Mouse (Mus musculus): ENCODE results near the gene Slc43a3. TPM values are rescaled to one million over a fixed set of nuclear protein-coding genes. Genes with fewer than 3 reads are reported as not detected.
"Not testable (repeated sequence)": the region's sequence is repeated elsewhere in the genome, so short reads cannot be mapped to it uniquely, and the experiment has no call there.

Slc43a3 gene
- 25.5 and 26.0 TPM in 2 replicates for polyA plus RNA-seq (2011; ENCODE audit: insufficient read length, low read depth, missing spikeins)

DNA sequence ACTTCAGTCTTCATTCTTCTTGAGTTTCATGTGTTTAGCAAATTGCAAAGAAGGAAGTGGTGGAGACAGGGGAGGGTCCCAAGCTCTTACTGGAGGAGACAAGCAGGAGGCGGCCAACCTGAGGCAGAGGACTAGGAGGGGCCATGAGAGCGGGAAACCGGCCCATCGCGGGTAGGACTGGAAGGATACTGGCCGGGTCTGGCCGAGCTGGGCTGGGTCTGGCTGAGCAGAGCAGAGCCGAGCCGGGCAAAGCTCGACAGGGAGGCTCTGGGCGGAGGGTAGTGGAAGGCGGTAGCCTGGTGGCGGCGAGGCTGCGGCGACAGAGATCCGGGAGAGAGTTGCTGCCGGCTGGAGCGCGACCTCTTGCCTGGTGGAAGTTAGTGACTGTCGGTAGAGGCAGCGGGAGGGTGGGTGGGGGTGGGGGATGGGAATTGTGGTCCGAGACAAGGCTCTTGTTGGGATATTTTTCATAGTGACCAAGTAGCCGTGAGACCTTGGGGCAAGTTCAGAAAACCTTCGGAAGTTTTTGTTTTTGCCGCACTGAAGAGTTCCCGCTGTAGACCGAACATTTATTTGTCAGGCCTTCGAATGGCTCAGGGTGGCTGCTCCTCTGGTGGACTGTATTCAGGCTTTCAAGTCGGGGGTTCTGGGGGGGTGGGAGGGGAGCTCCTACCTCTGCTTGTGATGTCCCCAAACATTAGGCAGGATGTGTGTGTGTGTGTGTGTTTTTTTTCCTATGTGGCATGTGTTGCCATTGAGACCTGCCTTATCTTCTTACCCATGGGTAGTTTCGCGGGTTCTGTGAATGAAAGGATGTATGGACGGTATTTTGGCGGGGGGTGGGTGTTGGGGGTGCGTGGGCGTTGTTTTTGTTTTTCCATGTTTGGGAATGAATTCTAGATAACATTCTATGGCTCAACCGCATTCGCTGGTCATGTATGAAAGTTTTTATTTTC, at the start of gene Slc43a3:
Gene Slc43a3 (plus strand): TSS at position 106 of the 956 bp plus-strand sequence.
- H3K27ac ChIP-seq (ENCODE audit: insufficient read depth, low read length): no peak within 1 kb of the TSS
- no peaks in the 10 kb centered on the region for H3K4me1 ChIP-seq (ENCODE audit: control insufficient read depth, insufficient read depth, low read length)
- H3K4me3 ChIP-seq (ENCODE audit: insufficient read depth, low read length): peak within 1 kb of the TSS; percentile 20
- peak; percentile 77 for TF ChIP-seq POLR2A (IDR thresholded peaks at IDR 0.05; ENCODE audit: low read depth, low read length)
- TF ChIP-seq CTCF (IDR thresholded peaks at IDR 0.05; ENCODE audit: borderline replicate concordance, insufficient read depth, low read length): no peak

DNA sequence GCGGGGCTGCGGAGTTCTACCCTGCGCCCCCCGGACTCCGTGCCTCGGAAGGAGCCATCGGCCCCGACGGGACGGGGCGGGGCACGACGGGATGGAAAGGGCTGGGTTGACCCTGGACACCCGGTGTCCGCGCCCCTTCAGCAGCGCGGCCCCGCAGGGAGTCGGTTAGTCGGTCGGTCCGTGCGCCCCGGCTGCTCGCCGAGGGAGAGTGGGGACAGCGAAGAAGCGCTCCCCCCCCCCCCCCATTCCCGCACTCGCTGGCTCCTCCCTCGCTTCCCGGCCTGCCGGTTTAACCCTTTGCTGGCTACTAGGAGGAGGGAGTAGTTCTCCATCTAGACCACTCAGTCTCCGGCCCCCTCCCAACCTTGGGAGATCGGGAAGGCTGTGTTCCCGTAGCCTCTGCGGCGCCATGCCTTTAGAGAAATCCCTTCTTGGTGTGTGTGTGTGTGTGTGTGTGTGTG, 49.5 kb upstream of the Slc43a3 start:
- no peak for TF ChIP-seq CTCF (IDR thresholded peaks at IDR 0.05; ENCODE audit: borderline replicate concordance, insufficient read depth, low read length)
- no peak for TF ChIP-seq POLR2A (IDR thresholded peaks at IDR 0.05; ENCODE audit: low read depth, low read length)
- Histone ChIP-seq H3K4me1 (ENCODE audit: control insufficient read depth, insufficient read depth, low read length) (no peaks in the 10 kb centered on the region), H3K4me3 (ENCODE audit: insufficient read depth, low read length) (peak overlapping the region; percentile 31), H3K27ac (ENCODE audit: insufficient read depth, low read length) (no peak overlapping the region)

DNA sequence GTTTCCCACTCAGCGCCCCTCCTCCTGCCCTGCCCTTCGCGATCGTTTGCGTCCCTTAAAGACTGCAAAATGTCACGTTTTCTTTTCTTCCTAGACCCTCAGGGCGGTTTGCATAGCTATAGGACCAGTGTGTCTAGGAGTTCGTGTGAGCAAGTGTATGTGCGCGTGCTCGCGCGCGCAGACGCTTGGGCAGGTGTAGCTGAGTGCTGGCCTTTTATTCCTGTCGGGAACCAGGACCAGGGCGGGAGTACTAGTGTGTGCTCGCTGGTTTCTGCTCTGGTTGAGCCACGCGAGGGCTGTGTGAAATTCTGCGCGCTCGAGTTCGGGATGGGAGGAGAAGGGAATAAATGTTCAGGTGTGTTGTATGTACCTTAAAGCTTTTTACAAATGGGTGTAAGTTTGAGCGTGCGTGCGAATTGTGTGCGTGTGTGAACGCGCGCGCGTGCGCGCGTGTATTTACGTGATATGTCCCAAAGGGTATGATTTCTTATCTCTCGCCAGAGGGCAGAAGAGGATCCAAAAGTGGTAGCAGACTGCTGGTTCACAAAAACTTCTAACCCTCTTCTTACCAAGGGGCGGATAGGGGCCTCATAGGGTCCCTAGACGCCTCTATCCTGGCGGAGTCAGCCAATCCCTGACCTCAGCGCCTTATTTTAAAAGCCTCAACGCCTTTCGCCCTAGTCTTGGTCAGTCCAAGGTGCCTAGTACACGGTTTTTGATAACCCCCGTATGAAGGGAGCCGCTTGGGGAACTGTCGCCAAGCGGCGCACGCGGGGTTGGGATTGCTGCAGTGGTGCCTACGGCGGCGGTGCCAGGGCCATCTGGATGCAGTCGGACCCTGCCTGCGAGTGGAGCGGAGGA, 48.7 kb upstream of the Slc43a3 start:
- Histone ChIP-seq H3K4me3 (ENCODE audit: insufficient read depth, low read length) (peak overlapping the region; percentile 31), H3K4me1 (ENCODE audit: control insufficient read depth, insufficient read depth, low read length) (no peaks in the 10 kb centered on the region), H3K27ac (ENCODE audit: insufficient read depth, low read length) (no peak overlapping the region)
- no peak for TF ChIP-seq POLR2A (IDR thresholded peaks at IDR 0.05; ENCODE audit: low read depth, low read length)
- TF ChIP-seq CTCF (IDR thresholded peaks at IDR 0.05; ENCODE audit: borderline replicate concordance, insufficient read depth, low read length): no peak

DNA sequence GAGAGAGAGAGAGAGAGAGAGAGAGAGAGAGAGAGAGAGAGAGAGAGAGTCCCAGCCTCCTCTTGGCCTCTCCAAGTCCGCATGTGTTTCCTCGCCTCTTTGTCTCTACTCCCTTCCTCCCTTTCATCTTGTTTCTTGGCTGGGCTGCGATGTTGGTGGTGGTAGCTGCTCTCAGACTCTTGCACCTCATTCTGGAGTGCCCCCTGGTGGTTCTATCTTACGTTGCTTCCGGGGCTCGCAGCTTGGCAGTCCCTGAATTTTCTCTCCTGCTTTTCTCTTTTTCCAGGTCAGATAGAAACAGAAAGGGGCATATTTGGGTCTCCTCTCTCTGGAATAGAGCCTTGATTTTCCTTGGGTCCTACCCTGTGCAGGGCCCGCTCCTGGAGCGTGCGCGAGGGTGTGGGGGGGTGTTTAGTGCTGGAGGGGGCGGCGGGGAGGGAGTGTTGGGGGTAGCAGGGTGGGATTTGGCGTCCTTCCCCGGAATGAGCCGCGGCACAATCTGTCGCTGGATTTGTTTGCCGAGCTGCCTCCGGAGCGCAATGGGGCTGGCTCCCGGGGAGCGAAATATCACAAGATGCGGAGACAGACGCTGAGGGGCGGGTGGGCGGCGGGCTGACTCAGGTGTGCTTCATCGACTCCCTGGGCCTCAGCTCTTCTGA, 47.6 kb upstream of the Slc43a3 start:
- TF ChIP-seq CTCF (IDR thresholded peaks at IDR 0.05; ENCODE audit: borderline replicate concordance, insufficient read depth, low read length) (0 out of 2 replicates have a peak, but pooled peaks have one; percentile 5), POLR2A (IDR thresholded peaks at IDR 0.05; ENCODE audit: low read depth, low read length) (no peak)
- Histone ChIP-seq H3K4me3 (ENCODE audit: insufficient read depth, low read length) (no peak overlapping the region), H3K27ac (ENCODE audit: insufficient read depth, low read length) (no peak overlapping the region), H3K4me1 (ENCODE audit: control insufficient read depth, insufficient read depth, low read length) (no peaks in the 10 kb centered on the region)

DNA sequence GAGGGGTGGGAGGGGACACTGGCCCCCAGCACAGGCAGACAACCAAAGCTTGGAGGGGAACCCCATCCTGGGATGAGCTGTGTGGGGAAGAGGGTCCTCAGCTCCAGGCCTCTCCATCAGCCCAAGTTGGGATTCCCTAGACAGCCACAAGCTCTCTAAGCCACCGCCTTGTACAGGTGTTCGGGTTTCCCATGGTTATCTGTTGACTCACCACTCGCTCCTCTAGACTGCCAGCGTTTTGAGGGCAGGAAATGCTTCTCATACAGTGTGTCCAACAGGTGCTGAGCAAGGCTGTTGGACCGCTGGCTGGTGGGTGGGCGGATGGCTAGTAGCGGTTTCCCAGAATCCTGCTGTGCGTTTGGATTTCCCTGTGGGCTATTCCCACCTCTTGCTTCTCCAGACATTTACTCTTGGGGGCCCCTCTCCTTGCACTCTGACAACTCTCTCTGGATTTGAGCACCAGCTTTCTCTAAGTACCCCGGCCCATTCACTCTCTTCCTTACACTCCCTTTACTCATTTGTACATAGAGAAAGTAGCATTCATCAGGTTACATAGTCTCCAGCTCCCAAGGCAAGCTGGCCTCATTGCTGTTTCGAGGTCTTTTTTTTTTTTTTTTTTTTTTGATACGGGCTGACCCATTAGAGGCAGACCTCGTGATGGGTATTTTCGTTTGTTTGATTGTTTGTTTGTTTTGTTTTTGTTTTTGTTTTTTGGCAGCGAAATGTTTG, 46.9 kb upstream of the Slc43a3 start:
- H3K27ac ChIP-seq (ENCODE audit: insufficient read depth, low read length): no peak overlapping the region
- H3K4me1 ChIP-seq (ENCODE audit: control insufficient read depth, insufficient read depth, low read length): no peaks in the 10 kb centered on the region
- H3K4me3 ChIP-seq (ENCODE audit: insufficient read depth, low read length): no peak overlapping the region
- TF ChIP-seq CTCF (IDR thresholded peaks at IDR 0.05; ENCODE audit: borderline replicate concordance, insufficient read depth, low read length) (no peak), POLR2A (IDR thresholded peaks at IDR 0.05; ENCODE audit: low read depth, low read length) (no peak)

DNA sequence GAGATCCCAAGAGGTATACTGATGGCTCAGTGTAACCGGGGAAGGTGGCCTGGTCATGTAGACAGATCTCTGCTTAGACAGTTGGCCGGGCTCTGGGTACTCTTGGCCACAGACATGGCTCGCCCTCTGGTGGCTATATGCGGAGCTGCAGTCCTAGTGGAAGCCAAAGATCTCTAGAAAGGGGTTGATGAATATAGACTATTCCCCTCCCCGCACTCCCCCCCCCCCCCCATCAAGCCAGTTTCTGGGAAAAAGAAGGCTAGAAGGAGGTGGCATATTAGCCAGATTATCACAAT, 46.4 kb upstream of the Slc43a3 start:
- no peak overlapping the region for H3K4me3 ChIP-seq (ENCODE audit: insufficient read depth, low read length)
- H3K4me1 ChIP-seq (ENCODE audit: control insufficient read depth, insufficient read depth, low read length): no peaks in the 10 kb centered on the region
- TF ChIP-seq CTCF (IDR thresholded peaks at IDR 0.05; ENCODE audit: borderline replicate concordance, insufficient read depth, low read length) (peak; percentile 45; the same call in 1 of the 2 replicates), POLR2A (IDR thresholded peaks at IDR 0.05; ENCODE audit: low read depth, low read length) (no peak)
- H3K27ac ChIP-seq (ENCODE audit: insufficient read depth, low read length): no peak overlapping the region

DNA sequence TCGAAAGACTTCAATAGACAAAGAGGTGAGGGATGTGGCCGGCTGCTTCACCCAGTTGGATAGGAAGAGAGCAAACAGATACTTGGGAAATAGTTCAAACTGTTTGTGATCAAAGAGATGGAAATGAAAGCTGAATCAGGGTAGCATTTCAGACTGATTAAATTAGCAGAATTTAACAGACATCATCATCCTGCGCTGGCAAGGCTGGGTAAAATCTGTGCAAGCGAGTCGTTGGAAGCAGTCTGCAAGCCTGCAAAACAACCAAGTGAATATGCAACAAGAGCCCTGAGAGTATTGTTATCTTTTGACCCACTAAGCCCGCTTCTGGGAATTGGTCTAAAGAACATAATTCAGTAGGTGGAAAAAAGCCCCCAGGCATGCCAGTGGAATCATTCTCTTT, 43.0 kb upstream of the Slc43a3 start:
- no peak overlapping the region for H3K4me3 ChIP-seq (ENCODE audit: insufficient read depth, low read length)
- TF ChIP-seq POLR2A (IDR thresholded peaks at IDR 0.05; ENCODE audit: low read depth, low read length) (no peak), CTCF (IDR thresholded peaks at IDR 0.05; ENCODE audit: borderline replicate concordance, insufficient read depth, low read length) (no peak)
- H3K27ac ChIP-seq (ENCODE audit: insufficient read depth, low read length): no peak overlapping the region
- H3K4me1 ChIP-seq (ENCODE audit: control insufficient read depth, insufficient read depth, low read length): no peaks in the 10 kb centered on the region

DNA sequence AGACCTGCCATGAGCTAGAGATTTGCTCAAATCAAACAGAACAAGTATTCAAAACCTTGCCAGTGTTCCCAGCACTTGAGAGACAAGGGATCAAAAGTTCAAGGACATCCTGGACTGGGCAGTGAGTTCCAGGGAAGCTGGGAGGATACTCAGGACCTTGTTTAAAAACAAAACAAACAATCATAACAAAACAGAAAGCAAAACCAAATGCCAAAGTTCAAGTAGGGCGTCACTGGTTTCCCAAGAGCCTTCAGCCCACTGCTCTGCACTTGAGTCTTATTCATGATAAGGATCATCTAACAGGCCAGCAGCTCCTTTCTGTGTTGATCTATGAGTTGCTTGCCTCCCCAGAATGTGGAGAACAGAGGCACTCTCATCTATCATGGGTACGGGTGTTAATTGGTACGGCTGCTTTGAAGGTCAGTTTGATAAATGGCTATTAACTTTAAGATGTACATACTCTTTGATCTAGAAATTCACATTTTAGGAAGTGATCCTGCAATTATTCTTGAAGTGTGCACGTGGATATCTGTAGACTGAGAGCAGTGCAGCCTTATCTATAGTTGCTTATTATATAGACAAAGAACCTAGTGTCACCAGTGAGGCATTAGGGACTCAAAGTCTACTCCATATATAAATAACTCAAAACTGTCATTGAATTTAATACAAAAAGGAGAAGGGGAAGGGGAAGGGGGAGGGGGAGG, 40.7 kb upstream of the Slc43a3 start:
- no peak for TF ChIP-seq CTCF (IDR thresholded peaks at IDR 0.05; ENCODE audit: borderline replicate concordance, insufficient read depth, low read length)
- TF ChIP-seq POLR2A (IDR thresholded peaks at IDR 0.05; ENCODE audit: low read depth, low read length): no peak

DNA sequence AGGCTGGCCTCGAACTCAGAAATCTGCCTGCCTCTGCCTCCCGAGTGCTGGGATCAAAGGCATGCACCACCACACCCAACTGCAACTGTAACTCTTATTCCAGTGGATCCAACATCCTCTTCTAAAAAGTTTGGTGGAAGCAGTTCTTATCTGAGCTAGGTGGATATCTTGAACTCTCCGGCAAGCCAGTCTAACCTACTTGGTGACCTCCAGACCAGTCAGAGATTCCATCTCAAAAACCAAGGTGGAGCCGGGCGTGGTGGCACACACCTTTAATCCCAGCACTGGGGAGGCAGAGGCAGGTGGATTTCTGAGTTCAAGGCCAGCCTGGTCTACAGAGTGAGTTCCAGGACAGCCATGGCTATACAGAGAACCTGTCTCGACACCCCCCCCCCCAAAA, 39.7 kb upstream of the Slc43a3 start:
- H3K4me1 ChIP-seq (ENCODE audit: control insufficient read depth, insufficient read depth, low read length); H3K27ac ChIP-seq (ENCODE audit: insufficient read depth, low read length); H3K4me3 ChIP-seq (ENCODE audit: insufficient read depth, low read length): not testable (repeated sequence)

More for the DNA sequence above, 40.7 kb upstream of the Slc43a3 start:
- H3K27ac ChIP-seq (ENCODE audit: insufficient read depth, low read length): no peak overlapping the region
- H3K4me1 ChIP-seq (ENCODE audit: control insufficient read depth, insufficient read depth, low read length): no peaks in the 10 kb centered on the region
- H3K4me3 ChIP-seq (ENCODE audit: insufficient read depth, low read length): no peak overlapping the region
